Mouse (Mus musculus) heart, embryonic 13.5 days (tissue): ENCODE results near the gene Omp. TPM values are rescaled to one million over a fixed set of nuclear protein-coding genes. Genes with fewer than 3 reads are reported as not detected.

Source experiments
- ATAC-seq: fragments of 200-750 bp; cut with Nextera tagmentation; 2 replicates; pipeline ENCODE4 v1.8.0; 2017; ENCODE audit warnings: moderate TSS enrichment; ENCODE audit not compliant: insufficient number of reproducible peaks, low FRiP score, low TSS enrichment; ENCODE audit errors: extremely low read depth
- H3K27ac ChIP-seq: fragments of 300-500 bp; sonication (generic); replicated peaks from 2 replicates; pipeline ENCODE4 v1.5.1; 2015; ENCODE audit warnings: moderate library complexity, mild to moderate bottlenecking, inconsistent platforms
- H3K27me3 ChIP-seq: fragments of 300-500 bp; sonication (generic); replicated peaks from 2 replicates; pipeline ENCODE4 v1.6.1; 2015; ENCODE audit warnings: mild to moderate bottlenecking, inconsistent platforms
- H3K36me3 ChIP-seq: fragments of 300-500 bp; sonication (generic); 2 replicates; pipeline ENCODE4 v1.6.1; 2015; ENCODE audit warnings: mild to moderate bottlenecking, inconsistent platforms
- H3K4me1 ChIP-seq: fragments of 300-500 bp; sonication (generic); 2 replicates; pipeline ENCODE4 v1.6.1; 2015; ENCODE audit warnings: inconsistent platforms
- H3K4me2 ChIP-seq: fragments of 300-500 bp; sonication (generic); 2 replicates; pipeline ENCODE4 v1.6.1; 2015; ENCODE audit warnings: inconsistent platforms, mild to moderate bottlenecking, moderate library complexity
- H3K4me3 ChIP-seq: fragments of 300-500 bp; sonication (generic); 2 replicates; pipeline ENCODE4 v1.5.1; 2015; ENCODE audit warnings: moderate library complexity, mild to moderate bottlenecking, inconsistent platforms
- H3K9ac ChIP-seq: fragments of 300-500 bp; sonication (generic); 2 replicates; pipeline ENCODE4 v1.6.1; 2015; ENCODE audit warnings: inconsistent platforms, mild to moderate bottlenecking, moderate library complexity
- H3K9me3 ChIP-seq: fragments of 300-500 bp; sonication (generic); 2 replicates; pipeline ENCODE4 v1.6.1; 2016; ENCODE audit warnings: inconsistent platforms
- WGBS: fragments of 180-500 bp; shearing (Covaris S2); methylation state at CpG from one replicate; pipeline ENCODE4 v1.1.7; 2015; ENCODE audit warnings: mixed read lengths; 5-methylcytosine and 5-hydroxymethylcytosine counted together
- polyA plus RNA-seq: library from polyadenylated mRNA; unstranded; fragments of >200 nt; fragmentation: Nextera tagmentation; extraction: Ambion mirVana; gene quantifications from 2 replicates; pipeline ENCODE4 v1.2.1, GENCODE M21; 2015

The Omp gene
- polyA plus RNA-seq, 1 experiment from 2014 or later, result 0.11 TPM

GRCm38 (mm10) chr7:98114656-98115055 lies 30.6 kb downstream of the Omp start:
- H3K4me3 ChIP-seq, result no peak overlapping the region
- no peak overlapping the region for H3K4me2 ChIP-seq
- no peaks in the 10 kb centered on the region for H3K36me3 ChIP-seq
- WGBS, result 48% methylated on average over 6 of the region's 6 CpGs
- peaks cover 29% of the 10 kb centered on the region for H3K4me1 ChIP-seq
- peaks cover 39% of the 10 kb centered on the region for H3K27me3 ChIP-seq
- no peaks in the 10 kb centered on the region for H3K9me3 ChIP-seq
- H3K9ac ChIP-seq, result no peak overlapping the region
- H3K27ac ChIP-seq, result no peak overlapping the region
- no peak for ATAC-seq

- H3K4me1 ChIP-seq, result peaks cover 11% of the 10 kb centered on the region
- H3K4me2 ChIP-seq, result peak overlapping the region; percentile 63
- peak overlapping the region; percentile 38 for H3K4me3 ChIP-seq
- ATAC-seq, result no peak
- H3K27me3 ChIP-seq, result peaks cover 40% of the 10 kb centered on the region
- WGBS, result 6% methylated on average over 25 of the region's 25 CpGs
- H3K36me3 ChIP-seq, result no peaks in the 10 kb centered on the region
- no peaks in the 10 kb centered on the region for H3K9me3 ChIP-seq
- no peak overlapping the region for H3K27ac ChIP-seq
- peak overlapping the region; percentile 55 for H3K9ac ChIP-seq
These were observed 34.1 kb downstream of the Omp start for GRCm38 (mm10) chr7:98111233-98111632.

GRCm38 (mm10) chr7:98109771-98110170 lies 35.5 kb downstream of the Omp start:
- H3K27me3 ChIP-seq, result peaks cover 40% of the 10 kb centered on the region
- H3K4me2 ChIP-seq, result no peak overlapping the region
- H3K4me3 ChIP-seq, result no peak overlapping the region
- H3K4me1 ChIP-seq, result peaks cover 19% of the 10 kb centered on the region
- no peak overlapping the region for H3K9ac ChIP-seq
- 63% methylated on average over 4 of the region's 4 CpGs for WGBS
- no peak overlapping the region for H3K27ac ChIP-seq
- no peaks in the 10 kb centered on the region for H3K36me3 ChIP-seq
- no peaks in the 10 kb centered on the region for H3K9me3 ChIP-seq
- no peak for ATAC-seq

GRCm38 (mm10) chr7:98108636-98109430 lies 36.5 kb downstream of the Omp start:
- H3K27me3 ChIP-seq, result peaks cover 40% of the 10 kb centered on the region
- WGBS, result 72% methylated on average over 16 of the region's 16 CpGs
- no peak for ATAC-seq

GRCm38 (mm10) chr7:98106272-98106671 lies 39.0 kb downstream of the Omp start:
- ATAC-seq, result no peak
- H3K4me3 ChIP-seq, result no peak overlapping the region
- H3K36me3 ChIP-seq, result no peaks in the 10 kb centered on the region
- H3K27ac ChIP-seq, result no peak overlapping the region
- no peak overlapping the region for H3K9ac ChIP-seq
- H3K4me1 ChIP-seq, result peaks cover 35% of the 10 kb centered on the region
- no peak overlapping the region for H3K4me2 ChIP-seq
- no peaks in the 10 kb centered on the region for H3K9me3 ChIP-seq
- WGBS, result 79% methylated on average over 7 of the region's 7 CpGs
- peaks cover 17% of the 10 kb centered on the region for H3K27me3 ChIP-seq

More at GRCm38 (mm10) chr7:98108636-98109430, 36.5 kb downstream of the Omp start:
- Histone ChIP-seq H3K9ac (peak overlapping the region; percentile 8; the same call in 1 of the 2 replicates), H3K27ac (no peak overlapping the region), H3K4me1 (peaks cover 28% of the 10 kb centered on the region), H3K9me3 (no peaks in the 10 kb centered on the region), H3K4me3 (no peak overlapping the region), H3K4me2 (no peak overlapping the region), H3K36me3 (no peaks in the 10 kb centered on the region)

- peak overlapping the region; percentile 47 for H3K9ac ChIP-seq
- H3K4me2 ChIP-seq, result no peak overlapping the region
- H3K4me1 ChIP-seq, result peaks cover 32% of the 10 kb centered on the region
- ATAC-seq, result no peak
- H3K27me3 ChIP-seq, result peaks cover 2% of the 10 kb centered on the region; the same call in 1 of the 2 replicates
- WGBS, result 42% methylated on average over 16 of the region's 16 CpGs
- H3K4me3 ChIP-seq, result no peak overlapping the region
- peak overlapping the region; percentile 72 for H3K27ac ChIP-seq
- no peaks in the 10 kb centered on the region for H3K36me3 ChIP-seq
- H3K9me3 ChIP-seq, result no peaks in the 10 kb centered on the region
These were observed 40.5 kb downstream of the Omp start for GRCm38 (mm10) chr7:98104481-98105435.

- Histone ChIP-seq H3K4me3 (no peak overlapping the region), H3K27me3 (no peaks in the 10 kb centered on the region), H3K36me3 (no peaks in the 10 kb centered on the region), H3K9me3 (no peaks in the 10 kb centered on the region), H3K4me2 (peak overlapping the region; percentile 69; the same call in 1 of the 2 replicates), H3K9ac (peak overlapping the region; percentile 47; the same call in 1 of the 2 replicates), H3K4me1 (peaks cover 32% of the 10 kb centered on the region), H3K27ac (peak overlapping the region; percentile 72)
- WGBS, result 27% methylated on average over 5 of the region's 5 CpGs
- ATAC-seq, result peak; percentile 26; the same call in 1 of the 2 replicates
These were observed 41.4 kb downstream of the Omp start for GRCm38 (mm10) chr7:98103942-98104292.

- ATAC-seq, result peak; percentile 26; the same call in 1 of the 2 replicates
- Histone ChIP-seq H3K4me1 (peaks cover 32% of the 10 kb centered on the region), H3K4me3 (peak overlapping the region; percentile 42), H3K9ac (peak overlapping the region; percentile 80), H3K9me3 (no peaks in the 10 kb centered on the region), H3K27ac (peak overlapping the region; percentile 72), H3K36me3 (no peaks in the 10 kb centered on the region), H3K27me3 (no peaks in the 10 kb centered on the region), H3K4me2 (peak overlapping the region; percentile 69)
- 12% methylated on average over 21 of the region's 26 CpGs for WGBS
These were observed 42.0 kb downstream of the Omp start for GRCm38 (mm10) chr7:98103002-98103941.

- WGBS, result 92% methylated on average over 11 of the region's 11 CpGs
- Histone ChIP-seq H3K4me3 (no peak overlapping the region), H3K36me3 (peaks cover 7% of the 10 kb centered on the region), H3K27ac (peak overlapping the region; percentile 72), H3K9me3 (no peaks in the 10 kb centered on the region), H3K4me2 (peak overlapping the region; percentile 69), H3K9ac (peak overlapping the region; percentile 80), H3K4me1 (peaks cover 32% of the 10 kb centered on the region), H3K27me3 (no peaks in the 10 kb centered on the region)
- no peak for ATAC-seq
These were observed 42.8 kb downstream of the Omp start for GRCm38 (mm10) chr7:98102488-98102887.

- no peaks in the 10 kb centered on the region for H3K27me3 ChIP-seq
- H3K9ac ChIP-seq, result no peak overlapping the region
- 90% methylated on average over 8 of the region's 8 CpGs for WGBS
- no peak for ATAC-seq
- H3K4me1 ChIP-seq, result peaks cover 2% of the 10 kb centered on the region
- H3K36me3 ChIP-seq, result peaks cover 23% of the 10 kb centered on the region
- no peak overlapping the region for H3K27ac ChIP-seq
- H3K9me3 ChIP-seq, result peaks cover 7% of the 10 kb centered on the region; the same call in 1 of the 2 replicates
- no peak overlapping the region for H3K4me3 ChIP-seq
- no peak overlapping the region for H3K4me2 ChIP-seq
These were observed 47.7 kb downstream of the Omp start for GRCm38 (mm10) chr7:98097557-98097956.
